Mouse (Mus musculus): Measurements from ENCODE around the gene Ank2. TPM values are rescaled to one million over a fixed set of nuclear protein-coding genes. Genes with fewer than 3 reads are reported as not detected.
"Not testable (repeated sequence)": the region's sequence is repeated elsewhere in the genome, so short reads cannot be mapped to it uniquely, and the experiment has no call there.

Gene Ank2
- total RNA-seq, 2 experiments from 2014 or later: 108 to 109 TPM

- no peak for DNase-seq
- intact Hi-C loops (cut with DNase I): loop anchor here (5.0 kb wide), 1 partner anchor 108 kb away; no protein-coding TSS in a partner anchor
These were observed 69.3 kb downstream of the Ank2 start for GRCm38 (mm10) chr3:127429866-127430265.

GRCm38 (mm10) chr3:127428527-127428926, 70.6 kb downstream of the Ank2 start:
- DNase-seq: no peak
- intact Hi-C loops (cut with DNase I): loop anchor here (5.0 kb wide), 1 partner anchor 106 kb away; no protein-coding TSS in a partner anchor

GRCm38 (mm10) chr3:127416950-127417349, 82.2 kb downstream of the Ank2 start:
- intact Hi-C loops (cut with DNase I): no loop called here
- DNase-seq: no peak

GRCm38 (mm10) chr3:127414438-127414837, 84.7 kb downstream of the Ank2 start:
- DNase-seq: no peak
- intact Hi-C loops (cut with DNase I): loop anchor here (5.0 kb wide), 1 partner anchor 37 kb away; no protein-coding TSS in a partner anchor

- peak; percentile 64 for DNase-seq
- intact Hi-C loops (cut with DNase I): no loop called here
These were observed 90.2 kb downstream of the Ank2 start for GRCm38 (mm10) chr3:127408684-127409550.

GRCm38 (mm10) chr3:127407868-127408574, 91.1 kb downstream of the Ank2 start:
- DNase-seq: no peak
- intact Hi-C loops (cut with DNase I): no loop called here

GRCm38 (mm10) chr3:127406883-127407282, 92.3 kb downstream of the Ank2 start:
- intact Hi-C loops (cut with DNase I): no loop called here
- no peak for DNase-seq

GRCm38 (mm10) chr3:127404371-127404770, 94.8 kb downstream of the Ank2 start:
- intact Hi-C loops (cut with DNase I): no loop called here
- DNase-seq: no peak

- intact Hi-C loops (cut with DNase I): no loop called here
- no peak for DNase-seq
These were observed 98.2 kb downstream of the Ank2 start for GRCm38 (mm10) chr3:127400976-127401375.

- intact Hi-C loops (cut with DNase I); DNase-seq: not testable (repeated sequence)
These were observed 98.7 kb downstream of the Ank2 start for GRCm38 (mm10) chr3:127400468-127400867.

- no peak for DNase-seq
- intact Hi-C loops (cut with DNase I): no loop called here
These were observed 101.4 kb downstream of the Ank2 start for GRCm38 (mm10) chr3:127397774-127398173.

GRCm38 (mm10) chr3:127395202-127395601, 103.9 kb downstream of the Ank2 start:
- intact Hi-C loops (cut with DNase I): no loop called here
- DNase-seq: no peak

- no peak for DNase-seq
- intact Hi-C loops (cut with DNase I): no loop called here
These were observed 112.1 kb downstream of the Ank2 start for GRCm38 (mm10) chr3:127387016-127387517.

GRCm38 (mm10) chr3:127383231-127383630, 115.9 kb downstream of the Ank2 start:
- DNase-seq: no peak
- intact Hi-C loops (cut with DNase I): no loop called here

GRCm38 (mm10) chr3:127376901-127377460, 122.2 kb downstream of the Ank2 start:
- intact Hi-C loops (cut with DNase I): loop anchor here (5.0 kb wide), 1 partner anchor 35 kb away; no protein-coding TSS in a partner anchor

GRCm38 (mm10) chr3:127375956-127376660, 123.0 kb downstream of the Ank2 start:
- no peak for DNase-seq
- intact Hi-C loops (cut with DNase I): loop anchor here (5.0 kb wide), 1 partner anchor 36 kb away; no protein-coding TSS in a partner anchor

More at GRCm38 (mm10) chr3:127376901-127377460, 122.2 kb downstream of the Ank2 start:
- DNase-seq: no peak

- intact Hi-C loops (cut with DNase I): no loop called here
These were observed 124.9 kb downstream of the Ank2 start for GRCm38 (mm10) chr3:127374190-127374710.

GRCm38 (mm10) chr3:127371774-127372173, 127.4 kb downstream of the Ank2 start:
- intact Hi-C loops (cut with DNase I): no loop called here
- no peak for DNase-seq

More at GRCm38 (mm10) chr3:127374190-127374710, 124.9 kb downstream of the Ank2 start:
- no peak for DNase-seq

GRCm38 (mm10) chr3:127369529-127369928, 129.6 kb downstream of the Ank2 start:
- no peak for DNase-seq
- intact Hi-C loops (cut with DNase I): no loop called here

GRCm38 (mm10) chr3:127367450-127367849, 131.7 kb downstream of the Ank2 start:
- intact Hi-C loops (cut with DNase I): no loop called here
- no peak for DNase-seq

All from gastrocnemius, postnatal 36 days (tissue).